Mouse (Mus musculus) forebrain, embryonic 16.5 days (tissue): ENCODE results near the gene Hk1. TPM values are rescaled to one million over a fixed set of nuclear protein-coding genes. Genes with fewer than 3 reads are reported as not detected.

ENCODE experiments used
- ATAC-seq: fragments of 200-750 bp; cut with Nextera tagmentation; 2 replicates; pipeline ENCODE4 v1.8.0; 2017; ENCODE audit warnings: mild to moderate bottlenecking, moderate library complexity
- H3K27ac ChIP-seq: fragments of 300-500 bp; sonication (generic); 2 replicates; pipeline ENCODE4 v1.5.1; 2014; ENCODE audit warnings: low read length, control low read depth
- H3K27me3 ChIP-seq: fragments of 300-500 bp; sonication (generic); replicated peaks from 2 replicates; pipeline ENCODE4 v1.6.1; 2014; ENCODE audit warnings: low read length; ENCODE audit not compliant: control insufficient read depth, insufficient read depth
- H3K36me3 ChIP-seq: fragments of 300-500 bp; sonication (generic); 2 replicates; pipeline ENCODE4 v1.6.1; 2014; ENCODE audit not compliant: control insufficient read depth, insufficient read depth
- H3K4me1 ChIP-seq: fragments of 300-500 bp; sonication (generic); replicated peaks from 2 replicates; pipeline ENCODE4 v1.6.1; 2014; ENCODE audit warnings: low read length; ENCODE audit not compliant: control insufficient read depth, insufficient read depth
- H3K4me2 ChIP-seq: fragments of 300-500 bp; sonication (generic); 2 replicates; pipeline ENCODE4 v1.6.1; 2014; ENCODE audit warnings: mild to moderate bottlenecking, low read length, control low read depth
- H3K4me3 ChIP-seq: fragments of 300-500 bp; sonication (generic); replicated peaks from 2 replicates; pipeline ENCODE4 v1.5.1; 2014; ENCODE audit warnings: mild to moderate bottlenecking, low read length, control low read depth
- H3K9ac ChIP-seq: fragments of 300-500 bp; sonication (generic); replicated peaks from 2 replicates; pipeline ENCODE4 v1.6.1; 2014; ENCODE audit warnings: low read depth, low read length, control low read depth
- H3K9me3 ChIP-seq: fragments of 300-500 bp; sonication (generic); 2 replicates; pipeline ENCODE4 v1.6.1; 2016; ENCODE audit warnings: low read length; ENCODE audit not compliant: control insufficient read depth
- WGBS: fragments of 180-500 bp; shearing (Covaris S2); extraction: QIAGEN DNeasy Blood & Tissue Kit; methylation state at CpG from one replicate; pipeline ENCODE4 v1.1.7; 2014; 5-methylcytosine and 5-hydroxymethylcytosine counted together
- polyA plus RNA-seq: library from polyadenylated mRNA; unstranded; fragments of >200 nt; fragmentation: Nextera tagmentation; extraction: Ambion mirVana; gene quantifications from 2 replicates; pipeline ENCODE4 v1.2.1, GENCODE M21; 2015

Hk1 gene
- polyA plus RNA-seq, 1 experiment from 2014 or later = 107 TPM

DNA sequence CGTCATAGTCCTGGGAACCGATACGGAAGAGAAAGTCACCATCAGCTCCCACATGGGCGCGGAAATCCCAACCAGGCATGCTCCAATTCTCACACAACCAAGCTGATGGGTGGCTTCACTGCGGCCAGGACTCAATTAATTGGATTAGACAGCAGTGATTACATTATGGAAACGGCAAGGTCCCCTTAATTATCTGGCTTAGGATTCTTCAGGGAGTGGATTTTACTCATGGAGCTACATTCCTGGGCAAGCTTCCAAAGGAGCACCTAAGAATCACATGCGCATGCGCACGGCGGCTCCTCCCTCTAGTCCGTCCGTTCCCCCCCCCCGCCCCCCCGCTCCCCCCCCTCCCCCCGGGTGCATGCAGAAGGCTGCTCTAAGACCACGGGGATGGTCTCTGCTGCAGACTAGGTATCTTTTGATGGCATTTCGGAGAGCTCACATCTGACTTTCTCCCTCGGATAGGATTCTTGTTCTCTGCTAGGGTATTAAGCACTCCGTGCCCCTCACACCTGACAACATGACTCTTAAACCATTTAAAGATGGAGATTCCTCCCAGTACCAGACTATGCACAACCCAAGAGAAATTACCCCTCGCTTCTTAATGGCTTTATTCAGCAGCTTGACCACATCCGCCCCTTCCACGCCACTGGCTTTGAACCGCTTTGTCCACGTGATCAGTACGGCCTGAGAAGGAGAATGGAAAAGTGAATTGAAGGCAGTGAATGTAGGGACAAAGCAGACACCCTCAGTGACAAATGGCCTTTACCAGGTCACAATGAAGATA is 83.4 kb downstream of the Hk1 start:
- no peak; the same call in 1 of the 2 replicates for ATAC-seq
- Histone ChIP-seq H3K27ac (no peak overlapping the region), H3K36me3 (no peaks in the 10 kb centered on the region; the same call in 1 of the 2 replicates), H3K27me3 (no peaks in the 10 kb centered on the region), H3K4me1 (no peaks in the 10 kb centered on the region; the same call in 1 of the 2 replicates), H3K4me2 (no peak overlapping the region), H3K9me3 (no peaks in the 10 kb centered on the region), H3K4me3 (no peak overlapping the region), H3K9ac (no peak overlapping the region)
- 44% methylated on average over 22 of the region's 26 CpGs for WGBS

DNA sequence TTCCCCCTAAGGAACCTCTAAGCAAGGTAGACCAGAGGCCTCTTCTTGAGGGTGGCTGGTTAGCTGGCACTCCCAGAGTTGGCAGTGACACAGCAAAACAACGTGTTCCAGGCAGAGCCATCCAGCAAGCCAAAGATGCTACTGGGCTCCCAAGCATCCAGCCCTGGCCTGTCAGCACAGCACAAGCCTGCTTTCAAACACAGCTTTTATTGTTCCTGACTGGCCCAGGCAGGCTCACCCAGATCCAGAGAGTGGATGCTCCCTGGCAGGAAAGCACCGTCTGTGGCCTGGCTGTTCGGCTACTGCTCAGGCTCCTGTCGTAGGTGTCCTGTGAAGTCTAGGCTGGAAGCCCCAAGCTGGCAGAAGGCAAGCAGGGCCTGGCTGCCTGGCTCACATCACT is 85.6 kb downstream of the Hk1 start:
- WGBS = 78% methylated on average over 4 of the region's 4 CpGs
- peaks cover 3% of the 10 kb centered on the region; the same call in 1 of the 2 replicates for H3K36me3 ChIP-seq

DNA sequence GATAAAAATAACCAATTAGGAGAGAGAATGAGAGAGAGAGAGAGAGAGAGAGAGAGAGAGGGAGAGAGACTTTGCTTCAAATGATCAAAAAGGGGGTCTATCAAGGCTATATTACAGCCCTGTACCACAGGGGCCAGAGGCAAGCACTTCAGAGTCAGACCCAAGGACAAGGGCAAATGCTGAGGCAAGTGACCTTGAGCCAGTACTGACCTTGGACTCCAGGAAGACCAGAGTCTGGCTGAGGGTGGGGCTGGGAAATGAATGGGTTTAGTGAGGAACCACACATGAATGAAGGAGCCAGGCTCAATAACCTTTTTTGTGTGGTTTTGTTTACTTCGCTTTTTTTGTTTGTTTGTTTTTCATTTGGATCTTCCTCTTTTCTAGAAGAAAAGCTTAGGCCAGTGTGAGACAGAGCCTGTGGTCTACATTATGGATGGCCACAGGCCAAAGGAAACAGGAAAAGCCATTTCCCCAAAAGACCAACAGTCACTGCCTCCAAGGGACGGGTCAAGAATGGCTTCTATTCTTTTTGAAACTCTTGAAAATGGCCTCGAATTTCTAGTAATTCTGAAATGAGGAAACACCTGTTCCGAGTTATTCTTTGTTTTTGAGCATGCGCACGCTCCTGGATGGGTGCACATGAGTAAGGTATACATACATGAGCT is 92.1 kb downstream of the Hk1 start:
- WGBS = 83% methylated on average over 6 of the region's 6 CpGs
- Histone ChIP-seq H3K4me2 (no peak overlapping the region), H3K27ac (no peak overlapping the region), H3K27me3 (no peaks in the 10 kb centered on the region), H3K4me3 (no peak overlapping the region), H3K9ac (no peak overlapping the region), H3K36me3 (peaks cover 10% of the 10 kb centered on the region; the same call in 1 of the 2 replicates), H3K4me1 (no peaks in the 10 kb centered on the region), H3K9me3 (no peaks in the 10 kb centered on the region)
- no peak for ATAC-seq

More for the DNA sequence above, 85.6 kb downstream of the Hk1 start:
- Histone ChIP-seq H3K4me3 (no peak overlapping the region), H3K27me3 (no peaks in the 10 kb centered on the region), H3K4me1 (no peaks in the 10 kb centered on the region; the same call in 1 of the 2 replicates), H3K9me3 (no peaks in the 10 kb centered on the region), H3K9ac (no peak overlapping the region), H3K4me2 (no peak overlapping the region), H3K27ac (no peak overlapping the region)
- ATAC-seq = no peak

GRCm38 (mm10) chr10:62283206-62283792 is 96.4 kb downstream of the Hk1 start:
- WGBS = 87% methylated on average over 4 of the region's 4 CpGs
- Histone ChIP-seq H3K4me1 (no peaks in the 10 kb centered on the region), H3K9me3 (no peaks in the 10 kb centered on the region), H3K36me3 (peaks cover 29% of the 10 kb centered on the region), H3K4me2 (no peak overlapping the region), H3K27me3 (no peaks in the 10 kb centered on the region), H3K27ac (no peak overlapping the region), H3K9ac (no peak overlapping the region), H3K4me3 (no peak overlapping the region)
- no peak for ATAC-seq

DNA sequence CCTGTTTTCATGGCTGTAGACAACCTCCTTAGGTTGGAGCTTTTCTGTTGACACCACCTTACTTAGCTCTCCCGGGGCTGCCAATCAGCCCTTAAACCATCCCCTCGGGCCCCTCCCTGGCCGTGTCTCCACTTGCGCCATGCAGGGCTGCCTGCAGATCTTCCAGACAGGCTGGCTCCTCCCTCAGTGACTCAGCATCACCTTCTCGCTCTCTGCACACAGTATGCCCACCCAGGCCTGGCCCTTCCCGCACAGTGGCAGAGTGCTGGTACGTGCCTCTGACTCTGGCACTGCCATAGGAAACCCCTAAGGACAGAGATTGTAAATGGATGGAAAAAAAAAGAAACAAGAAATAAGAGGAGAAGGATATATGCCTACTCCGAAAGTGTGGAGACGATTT is 96.9 kb downstream of the Hk1 start:
- no peaks in the 10 kb centered on the region for H3K27me3 ChIP-seq
- ATAC-seq = no peak
- H3K9ac ChIP-seq = no peak overlapping the region
- no peaks in the 10 kb centered on the region for H3K4me1 ChIP-seq
- H3K36me3 ChIP-seq = peaks cover 29% of the 10 kb centered on the region
- no peak overlapping the region for H3K4me3 ChIP-seq
- H3K4me2 ChIP-seq = no peak overlapping the region
- H3K9me3 ChIP-seq = no peaks in the 10 kb centered on the region
- H3K27ac ChIP-seq = no peak overlapping the region
- 55% methylated on average over 9 of the region's 9 CpGs for WGBS

DNA sequence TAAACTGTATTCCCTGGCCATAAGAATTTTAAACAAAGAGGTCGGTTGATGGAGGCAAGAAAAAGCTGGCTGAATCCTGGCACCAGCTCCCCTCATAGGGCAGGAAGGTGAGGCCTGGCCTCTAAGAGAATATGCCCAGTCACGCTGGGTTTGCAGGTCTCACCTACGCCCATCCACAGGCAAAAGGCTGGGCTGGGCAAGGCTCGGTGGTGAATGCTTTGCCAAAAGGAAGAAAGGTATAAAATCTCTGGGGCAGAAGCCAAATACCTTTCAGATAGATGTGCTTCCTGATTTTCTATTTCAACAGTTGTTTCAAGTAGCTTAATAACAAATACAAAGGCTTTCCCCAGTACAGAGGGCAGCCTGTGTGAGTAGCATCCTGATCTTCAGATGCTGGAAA is 100.0 kb downstream of the Hk1 start:
- Histone ChIP-seq H3K36me3 (peaks cover 25% of the 10 kb centered on the region), H3K9ac (no peak overlapping the region), H3K4me2 (no peak overlapping the region), H3K4me3 (no peak overlapping the region), H3K27me3 (no peaks in the 10 kb centered on the region), H3K27ac (no peak overlapping the region), H3K4me1 (no peaks in the 10 kb centered on the region), H3K9me3 (no peaks in the 10 kb centered on the region)
- WGBS = 84% methylated on average over 4 of the region's 4 CpGs
- ATAC-seq = no peak

DNA sequence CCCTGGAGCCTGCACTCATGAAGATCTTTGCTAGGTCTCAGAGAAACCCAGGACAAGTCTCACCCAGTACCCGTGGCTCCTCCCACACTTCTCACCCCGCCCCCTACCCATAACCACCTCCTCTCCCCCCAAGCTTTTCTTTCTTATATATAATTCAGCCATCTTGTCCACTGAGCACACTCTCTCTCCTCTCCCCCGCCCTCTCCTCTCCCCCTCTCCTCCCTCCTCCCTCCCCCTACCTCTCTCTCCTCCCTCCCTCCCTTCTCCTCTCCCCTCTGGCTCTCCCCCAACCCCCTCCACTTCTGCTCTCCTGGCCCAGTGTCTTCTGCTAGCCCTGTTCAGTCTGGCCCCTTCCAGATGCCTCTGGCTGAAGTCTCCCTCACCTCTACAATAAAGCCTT is 100.6 kb downstream of the Hk1 start:
- Histone ChIP-seq H3K27ac (no peak overlapping the region), H3K9ac (no peak overlapping the region), H3K4me2 (no peak overlapping the region), H3K9me3 (no peaks in the 10 kb centered on the region), H3K4me3 (no peak overlapping the region), H3K4me1 (no peaks in the 10 kb centered on the region), H3K36me3 (peaks cover 29% of the 10 kb centered on the region), H3K27me3 (no peaks in the 10 kb centered on the region)
- no peak for ATAC-seq
- WGBS = 79% methylated on average over 3 of the region's 3 CpGs

GRCm38 (mm10) chr10:62277499-62278293 is 102.0 kb downstream of the Hk1 start:
- Histone ChIP-seq H3K27ac (no peak overlapping the region), H3K27me3 (no peaks in the 10 kb centered on the region), H3K4me3 (no peak overlapping the region), H3K4me2 (no peak overlapping the region), H3K36me3 (peaks cover 33% of the 10 kb centered on the region), H3K4me1 (no peaks in the 10 kb centered on the region), H3K9me3 (no peaks in the 10 kb centered on the region), H3K9ac (no peak overlapping the region)
- ATAC-seq = no peak
- 94% methylated on average over 18 of the region's 19 CpGs for WGBS

- Histone ChIP-seq H3K9me3 (no peaks in the 10 kb centered on the region), H3K9ac (no peak overlapping the region), H3K27me3 (no peaks in the 10 kb centered on the region), H3K4me2 (no peak overlapping the region), H3K27ac (no peak overlapping the region), H3K4me1 (no peaks in the 10 kb centered on the region), H3K4me3 (no peak overlapping the region), H3K36me3 (peaks cover 16% of the 10 kb centered on the region)
- no peak for ATAC-seq
- WGBS = 33% methylated on average over 4 of the region's 4 CpGs
Measured at GRCm38 (mm10) chr10:62275235-62275634, 104.5 kb downstream of the Hk1 start.
